Mouse (Mus musculus) neural tube, embryonic 15.5 days (tissue): ENCODE data around the gene Trim29. TPM values are rescaled to one million over a fixed set of nuclear protein-coding genes. Genes with fewer than 3 reads are reported as not detected.

Experiments used
- ATAC-seq: fragments of 200-750 bp; cut with Nextera tagmentation; 2 replicates; pipeline ENCODE4 v1.8.0; 2017; ENCODE audit warnings: mild to moderate bottlenecking, moderate TSS enrichment, moderate library complexity; ENCODE audit not compliant: low FRiP score
- H3K27ac ChIP-seq: fragments of 300-500 bp; sonication (generic); replicated peaks from 2 replicates; pipeline ENCODE4 v1.5.1; 2015; ENCODE audit warnings: mild to moderate bottlenecking, inconsistent platforms
- H3K27me3 ChIP-seq: fragments of 300-500 bp; sonication (generic); replicated peaks from 2 replicates; pipeline ENCODE4 v1.6.1; 2015; ENCODE audit warnings: inconsistent platforms
- H3K36me3 ChIP-seq: fragments of 300-500 bp; sonication (generic); 2 replicates; pipeline ENCODE4 v1.6.1; 2015; ENCODE audit warnings: inconsistent platforms
- H3K4me1 ChIP-seq: fragments of 300-500 bp; sonication (generic); 2 replicates; pipeline ENCODE4 v1.6.1; 2015; ENCODE audit warnings: inconsistent platforms
- H3K4me2 ChIP-seq: fragments of 300-500 bp; sonication (generic); 2 replicates; pipeline ENCODE4 v1.6.1; 2015; ENCODE audit warnings: inconsistent platforms, mild to moderate bottlenecking, moderate library complexity
- H3K4me3 ChIP-seq: fragments of 300-500 bp; sonication (generic); replicated peaks from 2 replicates; pipeline ENCODE4 v1.5.1; 2015; ENCODE audit warnings: mild to moderate bottlenecking, inconsistent platforms
- H3K9ac ChIP-seq: fragments of 300-500 bp; sonication (generic); replicated peaks from 2 replicates; pipeline ENCODE4 v1.6.1; 2015; ENCODE audit warnings: mild to moderate bottlenecking, inconsistent platforms
- H3K9me3 ChIP-seq: fragments of 300-500 bp; sonication (generic); replicated peaks from 2 replicates; pipeline ENCODE4 v1.6.1; 2016; ENCODE audit warnings: inconsistent platforms
- WGBS: fragments of 180-500 bp; shearing (Covaris S2); methylation state at CpG from one replicate; pipeline ENCODE4 v1.1.7; 2015; ENCODE audit warnings: mixed read lengths; 5-methylcytosine and 5-hydroxymethylcytosine counted together
- polyA plus RNA-seq: library from polyadenylated mRNA; unstranded; fragments of >200 nt; fragmentation: Nextera tagmentation; extraction: Ambion mirVana; gene quantifications from 2 replicates; pipeline ENCODE4 v1.2.1, GENCODE M21; 2015

Trim29 gene
- polyA plus RNA-seq: 0.18 and 14.8 TPM in 2 replicates

DNA sequence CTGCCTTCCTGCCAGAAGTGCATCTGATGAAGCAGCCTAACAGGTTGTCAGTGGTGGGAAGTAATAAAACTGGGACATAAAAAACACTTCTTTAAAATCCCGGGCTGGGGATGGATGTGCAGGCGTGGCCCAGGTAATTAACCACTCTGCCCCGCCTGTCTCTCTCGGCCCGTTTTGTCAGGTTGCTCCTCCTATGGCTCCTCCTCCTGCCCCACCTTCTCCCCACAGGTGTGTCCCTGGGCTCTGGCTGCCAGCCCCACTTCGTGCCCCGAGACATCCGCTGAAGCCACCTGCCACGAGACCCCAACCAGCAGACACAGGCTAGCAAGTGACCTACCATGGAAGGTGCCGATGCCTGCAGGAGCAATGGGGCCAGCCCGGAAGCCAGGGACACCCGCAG, at the start of gene Trim29:
Trim29 (plus strand) TSS at position 311 of the 400 bp plus-strand sequence.
- Histone ChIP-seq H3K9ac (no peak within 1 kb of the TSS), H3K4me1 (no peaks in the 10 kb centered on the region), H3K36me3 (no peaks in the 10 kb centered on the region), H3K4me3 (no peak within 1 kb of the TSS), H3K27me3 (no peaks in the 10 kb centered on the region), H3K4me2 (no peak within 1 kb of the TSS), H3K27ac (no peak within 1 kb of the TSS), H3K9me3 (no peaks in the 10 kb centered on the region)
- no peak for ATAC-seq
- WGBS: 58% methylated on average over 12 of the region's 12 CpGs

DNA sequence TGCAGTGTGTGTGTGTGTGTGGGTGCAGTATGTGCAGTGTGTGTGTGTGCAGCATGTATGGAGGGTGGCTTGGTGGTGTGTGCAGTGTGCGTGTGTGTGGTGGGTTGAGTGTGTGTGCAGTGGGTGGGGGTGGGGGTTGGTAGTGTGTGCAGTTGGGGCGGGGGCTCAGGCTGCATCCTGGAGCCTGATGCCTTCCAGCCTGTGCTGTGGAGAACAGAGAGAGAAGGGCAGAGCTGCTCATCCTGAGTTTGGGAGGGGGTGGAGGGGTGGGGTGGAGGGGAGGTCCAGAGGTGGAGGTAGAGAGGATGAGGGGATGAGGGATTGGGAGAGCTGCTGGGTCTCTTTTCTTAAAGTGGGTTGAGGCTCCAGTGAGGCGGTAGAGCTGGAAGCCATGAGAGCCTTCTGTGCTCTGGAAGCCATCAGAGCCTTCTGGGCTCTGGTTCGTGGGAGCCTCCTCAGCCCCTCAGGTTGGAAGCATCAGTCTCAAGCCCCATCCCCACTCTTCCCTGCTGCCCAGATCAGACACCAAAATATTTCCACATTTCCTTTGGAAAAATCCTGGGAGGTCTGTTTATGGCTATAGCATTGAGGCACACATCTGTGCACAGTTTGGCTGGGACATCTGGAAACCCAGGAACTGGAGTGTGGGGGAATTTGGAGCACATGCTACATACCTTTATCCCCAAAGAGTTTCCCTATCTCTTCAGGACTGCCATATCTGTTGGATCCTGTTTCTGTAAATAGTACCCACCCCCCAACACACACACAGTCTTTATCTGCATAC, 49.3 kb upstream of the Trim29 start:
- H3K27me3 ChIP-seq: peaks cover 1% of the 10 kb centered on the region; the same call in 1 of the 2 replicates
- 40% methylated on average over 4 of the region's 4 CpGs for WGBS
- ATAC-seq: 0 out of 2 replicates have a peak, but pooled peaks have one; percentile 55
- no peak overlapping the region for H3K4me3 ChIP-seq
- peaks cover 10% of the 10 kb centered on the region for H3K4me1 ChIP-seq
- no peaks in the 10 kb centered on the region for H3K36me3 ChIP-seq
- H3K4me2 ChIP-seq: no peak overlapping the region
- H3K27ac ChIP-seq: peak overlapping the region; percentile 20; the same call in 1 of the 2 replicates
- no peak overlapping the region for H3K9ac ChIP-seq
- no peaks in the 10 kb centered on the region for H3K9me3 ChIP-seq

DNA sequence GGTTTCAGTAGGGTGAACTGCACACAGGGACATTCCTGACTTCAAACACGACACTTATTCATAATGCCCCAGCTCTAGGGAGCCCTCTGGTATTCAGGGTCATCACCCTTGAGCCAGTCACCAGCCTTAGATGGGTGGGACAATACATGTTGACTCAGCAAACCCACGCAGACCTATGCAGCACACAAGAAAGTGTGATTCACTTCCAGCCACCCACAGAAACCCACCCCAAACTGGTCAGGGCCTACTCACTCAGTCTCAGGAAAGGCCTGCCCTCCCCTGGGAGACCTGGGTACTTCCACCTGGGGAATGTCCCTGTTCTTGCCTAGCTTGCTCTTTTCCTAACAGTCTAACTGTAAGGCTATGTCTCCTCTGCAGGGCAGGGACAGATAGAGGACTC, 48.7 kb upstream of the Trim29 start:
- H3K36me3 ChIP-seq: no peaks in the 10 kb centered on the region
- no peak for ATAC-seq
- H3K9ac ChIP-seq: no peak overlapping the region
- H3K4me3 ChIP-seq: no peak overlapping the region
- peaks cover 8% of the 10 kb centered on the region; the same call in 1 of the 2 replicates for H3K27me3 ChIP-seq
- no peak overlapping the region for H3K4me2 ChIP-seq
- H3K9me3 ChIP-seq: no peaks in the 10 kb centered on the region
- whole genome bisulfite sequencing: 53% methylated on average over 2 of the region's 2 CpGs
- peaks cover 10% of the 10 kb centered on the region for H3K4me1 ChIP-seq
- 0 out of 2 replicates have a peak overlapping the region, but pooled peaks have one; percentile 23 for H3K27ac ChIP-seq

DNA sequence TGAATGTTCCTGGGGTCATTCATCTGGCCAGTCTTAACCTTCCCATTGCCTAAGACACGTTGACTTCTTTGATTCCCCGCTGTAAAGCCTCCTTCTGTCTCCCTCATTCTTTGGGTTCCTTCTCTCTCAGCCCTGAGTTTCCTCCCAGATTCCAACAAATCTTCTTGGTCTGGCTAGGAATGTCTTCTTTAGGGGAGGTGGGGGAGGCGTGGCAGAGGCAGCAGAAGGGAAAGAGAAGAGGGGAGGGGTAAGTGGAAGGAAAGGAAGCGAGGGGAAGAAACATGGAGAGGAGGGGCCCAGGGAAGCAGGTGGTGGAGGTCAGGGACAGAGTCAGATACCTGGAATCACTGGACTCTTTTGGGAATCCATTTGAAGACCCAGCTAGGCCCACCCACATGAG, 48.3 kb upstream of the Trim29 start:
- WGBS: 60% methylated on average over 4 of the region's 4 CpGs
- H3K27ac ChIP-seq: peak overlapping the region; percentile 51; the same call in 1 of the 2 replicates
- ATAC-seq: no peak

DNA sequence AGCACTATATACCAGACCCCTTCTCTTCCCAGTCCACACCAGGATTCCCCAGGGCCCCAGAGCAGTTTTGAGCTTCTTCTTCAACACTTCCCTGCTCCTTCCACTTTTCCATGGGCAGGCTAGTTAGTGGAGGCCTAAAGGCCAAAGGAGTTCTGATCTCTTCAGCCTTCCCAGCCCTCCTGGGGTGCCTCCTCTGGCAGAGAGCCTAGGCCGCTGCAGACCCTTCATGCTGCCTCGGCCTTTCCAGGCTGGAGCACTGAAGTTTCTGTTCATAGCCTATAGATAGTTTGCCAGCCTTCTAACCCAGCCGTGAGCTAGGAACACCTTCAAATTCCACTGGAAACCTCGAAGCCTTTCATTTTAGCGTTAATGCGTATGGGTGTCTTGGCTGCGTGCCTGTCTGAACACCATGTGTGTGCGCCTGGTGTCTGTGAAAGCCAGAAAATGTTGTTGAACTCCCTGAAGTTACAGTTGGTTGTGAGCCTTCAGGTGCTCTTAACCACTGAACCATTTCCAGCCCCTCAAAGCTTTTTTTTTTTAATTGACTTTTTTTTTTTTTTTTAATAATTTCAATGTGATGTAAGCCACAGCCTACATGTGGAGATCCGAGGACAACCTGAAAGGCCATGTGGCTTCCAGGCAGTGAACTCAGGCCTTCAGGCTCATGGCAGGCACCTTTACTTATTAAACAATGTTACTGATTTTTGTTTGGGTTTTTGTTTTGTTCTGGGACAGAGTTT, 47.7 kb upstream of the Trim29 start:
- Histone ChIP-seq H3K9ac (no peak overlapping the region), H3K9me3 (no peaks in the 10 kb centered on the region), H3K4me3 (no peak overlapping the region), H3K4me2 (no peak overlapping the region), H3K36me3 (no peaks in the 10 kb centered on the region), H3K27me3 (peaks cover 8% of the 10 kb centered on the region; the same call in 1 of the 2 replicates), H3K4me1 (peaks cover 10% of the 10 kb centered on the region), H3K27ac (peak overlapping the region; percentile 51; the same call in 1 of the 2 replicates)
- 65% methylated on average over 9 of the region's 9 CpGs for WGBS
- no peak for ATAC-seq

More for the DNA sequence above, 48.3 kb upstream of the Trim29 start:
- H3K27me3 ChIP-seq: peaks cover 8% of the 10 kb centered on the region; the same call in 1 of the 2 replicates
- no peaks in the 10 kb centered on the region for H3K36me3 ChIP-seq
- no peaks in the 10 kb centered on the region for H3K9me3 ChIP-seq
- H3K4me1 ChIP-seq: peaks cover 10% of the 10 kb centered on the region
- H3K4me3 ChIP-seq: no peak overlapping the region
- H3K9ac ChIP-seq: no peak overlapping the region
- H3K4me2 ChIP-seq: no peak overlapping the region

DNA sequence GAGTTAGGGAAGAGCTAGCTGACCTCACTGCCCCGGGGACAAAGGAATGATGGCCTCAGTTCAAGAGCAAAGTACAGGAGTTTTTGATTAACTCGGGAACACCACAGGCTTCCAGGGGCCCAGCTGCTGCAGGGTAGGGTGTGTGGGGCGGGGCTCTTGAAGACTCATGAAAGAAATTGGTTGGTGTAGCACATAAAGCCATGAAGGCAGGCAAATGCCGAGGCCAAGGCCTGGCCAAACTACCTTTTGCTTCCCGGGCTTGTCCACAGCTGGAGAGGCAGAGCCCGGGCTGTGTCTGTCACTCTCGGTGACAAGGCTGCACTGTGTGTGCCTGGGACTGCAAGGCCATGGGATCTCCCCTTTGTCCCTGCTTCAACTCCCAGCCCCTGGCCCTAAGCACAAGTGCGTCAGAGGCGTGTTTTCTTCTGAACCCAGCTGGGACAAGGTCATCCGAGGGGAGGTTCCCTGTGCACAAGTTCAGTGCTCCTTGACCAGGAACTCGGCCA, 46.6 kb upstream of the Trim29 start:
- no peak overlapping the region for H3K4me2 ChIP-seq
- H3K27ac ChIP-seq: no peak overlapping the region
- ATAC-seq: no peak
- H3K9me3 ChIP-seq: no peaks in the 10 kb centered on the region
- peaks cover 8% of the 10 kb centered on the region; the same call in 1 of the 2 replicates for H3K27me3 ChIP-seq
- no peaks in the 10 kb centered on the region for H3K36me3 ChIP-seq
- no peak overlapping the region for H3K4me3 ChIP-seq
- no peak overlapping the region for H3K9ac ChIP-seq
- 13% methylated on average over 11 of the region's 11 CpGs for WGBS
- peaks cover 10% of the 10 kb centered on the region for H3K4me1 ChIP-seq

DNA sequence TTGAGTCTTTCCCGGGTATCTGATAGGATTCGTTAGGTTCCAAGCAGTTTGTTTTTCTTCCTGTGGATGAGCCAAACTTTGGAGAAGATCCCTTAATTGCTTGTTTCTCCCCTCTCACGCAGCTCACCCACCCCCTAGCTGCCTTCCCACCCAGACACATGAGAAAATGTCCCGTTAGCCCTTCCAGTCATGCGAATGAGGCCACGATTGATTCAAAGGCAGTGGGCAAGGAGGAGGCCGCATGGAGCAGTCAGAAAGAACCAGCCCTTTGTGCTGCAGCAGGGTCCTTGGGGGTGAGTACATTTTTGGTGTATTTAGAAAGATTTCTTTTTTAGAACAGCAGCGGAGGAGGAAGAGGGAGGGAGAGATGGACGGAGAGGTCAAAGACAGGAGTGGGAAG, 45.5 kb upstream of the Trim29 start:
- no peaks in the 10 kb centered on the region for H3K9me3 ChIP-seq
- H3K4me2 ChIP-seq: no peak overlapping the region
- WGBS: 52% methylated on average over 9 of the region's 9 CpGs
- no peak overlapping the region for H3K9ac ChIP-seq
- H3K36me3 ChIP-seq: no peaks in the 10 kb centered on the region
- no peak for ATAC-seq
- peaks cover 19% of the 10 kb centered on the region for H3K27me3 ChIP-seq
- no peak overlapping the region for H3K4me3 ChIP-seq
- no peak overlapping the region for H3K27ac ChIP-seq
- H3K4me1 ChIP-seq: peaks cover 15% of the 10 kb centered on the region

DNA sequence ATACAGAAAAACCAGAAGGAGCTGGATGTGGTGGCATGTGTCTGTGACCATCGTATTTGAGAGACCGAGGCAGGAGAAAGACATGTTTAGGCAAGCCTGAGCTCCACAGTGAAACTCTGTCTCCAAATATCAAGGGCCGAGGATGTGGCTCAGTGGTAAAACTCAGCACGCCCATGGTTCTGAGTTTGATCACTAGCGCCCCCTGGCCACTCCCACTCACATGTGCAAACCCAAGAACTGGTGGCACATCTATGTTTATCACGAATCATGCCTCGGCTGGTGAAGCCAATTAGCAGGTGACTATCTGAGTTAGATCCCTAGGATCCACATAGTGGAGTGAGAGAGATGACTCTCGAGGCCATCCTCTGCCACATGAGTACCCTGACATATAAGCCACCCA, 43.3 kb upstream of the Trim29 start:
- Histone ChIP-seq H3K9ac (no peak overlapping the region), H3K36me3 (no peaks in the 10 kb centered on the region), H3K4me2 (no peak overlapping the region), H3K9me3 (no peaks in the 10 kb centered on the region), H3K27me3 (peaks cover 40% of the 10 kb centered on the region), H3K4me3 (no peak overlapping the region), H3K27ac (no peak overlapping the region), H3K4me1 (peaks cover 25% of the 10 kb centered on the region)
- ATAC-seq: no peak
- WGBS: 86% methylated on average over 8 of the region's 8 CpGs

DNA sequence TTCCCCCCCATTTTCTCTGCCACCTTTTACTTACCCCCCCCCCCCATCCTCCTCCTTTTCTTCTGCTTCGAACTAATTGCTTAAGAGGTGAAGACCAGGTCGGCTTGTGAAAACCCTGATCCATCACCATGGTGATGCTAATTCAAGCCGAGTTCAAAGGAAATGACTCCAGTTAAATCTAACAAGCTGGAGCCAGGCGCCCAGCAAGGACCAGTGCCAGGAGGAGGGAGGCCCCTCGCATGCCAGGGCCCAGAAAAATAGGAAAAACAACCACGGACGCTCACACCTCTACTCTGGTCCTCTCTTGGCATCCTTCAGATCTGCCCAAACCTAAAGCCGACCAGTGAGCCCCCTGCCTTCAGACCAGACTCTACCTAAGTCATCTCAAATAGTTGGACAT, 41.5 kb upstream of the Trim29 start:
- Histone ChIP-seq H3K4me2 (no peak overlapping the region), H3K4me3 (no peak overlapping the region), H3K27me3 (peaks cover 55% of the 10 kb centered on the region), H3K4me1 (peaks cover 20% of the 10 kb centered on the region), H3K9me3 (no peaks in the 10 kb centered on the region), H3K36me3 (no peaks in the 10 kb centered on the region), H3K27ac (no peak overlapping the region), H3K9ac (no peak overlapping the region)
- ATAC-seq: no peak
- 10% methylated on average over 8 of the region's 8 CpGs for WGBS

DNA sequence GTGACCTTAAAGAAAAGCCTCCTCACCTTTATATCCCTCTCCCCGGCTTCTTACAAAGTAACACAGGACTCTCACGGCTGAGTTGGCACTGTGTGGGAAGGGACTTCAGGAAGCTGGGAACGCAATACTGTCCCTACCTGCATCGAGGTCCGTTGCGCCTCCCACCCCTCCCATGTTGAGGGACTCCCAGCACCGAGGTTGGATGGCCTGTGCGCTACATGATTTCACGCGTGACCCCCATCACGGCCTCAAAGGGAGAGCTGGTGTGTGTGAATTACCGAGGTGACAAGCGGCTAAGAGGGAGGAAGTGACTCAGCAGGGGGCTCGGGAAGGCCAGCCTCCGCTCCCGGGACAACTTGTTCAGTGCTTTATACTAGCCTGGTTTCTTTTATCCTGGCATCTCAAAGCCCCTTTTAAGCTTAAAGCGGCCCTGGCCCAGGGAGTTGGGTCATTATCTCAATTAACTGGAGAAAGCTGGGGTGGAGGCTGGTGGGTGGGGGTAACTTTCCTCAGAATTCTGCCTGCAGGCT, 39.9 kb upstream of the Trim29 start:
- Histone ChIP-seq H3K4me1 (peaks cover 20% of the 10 kb centered on the region), H3K4me2 (peak overlapping the region; percentile 43), H3K4me3 (peak overlapping the region; percentile 15), H3K9me3 (no peaks in the 10 kb centered on the region), H3K36me3 (no peaks in the 10 kb centered on the region), H3K27ac (no peak overlapping the region), H3K27me3 (peaks cover 59% of the 10 kb centered on the region), H3K9ac (no peak overlapping the region)
- whole genome bisulfite sequencing: 3% methylated on average over 17 of the region's 17 CpGs
- ATAC-seq: no peak

DNA sequence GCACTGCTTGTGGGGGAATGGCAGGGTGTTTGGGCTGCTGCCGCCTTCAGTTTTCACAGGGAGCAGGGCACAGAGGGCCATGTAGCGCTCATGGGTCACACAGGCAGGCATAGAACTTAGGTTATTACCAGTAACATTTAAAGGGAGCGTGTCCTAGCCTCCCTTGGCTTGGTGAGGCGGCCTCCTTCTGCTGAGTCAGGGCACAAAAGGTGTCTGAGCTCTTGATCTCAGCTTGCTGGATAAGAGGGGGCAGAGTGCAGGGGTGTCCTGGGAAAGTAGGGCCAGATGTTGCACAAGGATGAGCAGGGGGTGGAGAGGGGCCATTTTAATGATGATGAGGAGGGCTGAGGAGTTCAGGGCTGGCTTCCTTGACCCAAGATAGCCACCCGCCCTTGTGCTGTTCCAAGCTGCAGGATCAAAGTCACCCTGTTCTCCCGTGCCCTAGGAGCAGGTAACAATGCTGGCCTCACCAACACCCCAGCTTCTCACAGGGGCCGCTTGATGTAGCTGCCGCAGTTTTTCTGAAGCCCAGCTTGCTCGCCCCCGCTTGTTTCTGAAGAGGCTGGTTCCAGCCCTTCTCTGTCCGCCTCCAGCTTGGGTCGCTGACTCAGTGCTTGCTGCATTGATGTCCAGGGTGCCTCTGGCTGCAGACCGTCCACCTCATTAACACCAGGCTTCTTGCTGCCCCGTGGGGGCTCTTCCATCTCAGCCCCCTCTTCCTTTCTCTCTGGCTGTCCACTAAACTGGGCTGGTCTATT, 38.7 kb upstream of the Trim29 start:
- Histone ChIP-seq H3K9me3 (no peaks in the 10 kb centered on the region), H3K36me3 (no peaks in the 10 kb centered on the region), H3K27ac (no peak overlapping the region), H3K9ac (no peak overlapping the region), H3K4me1 (peaks cover 20% of the 10 kb centered on the region), H3K4me2 (no peak overlapping the region), H3K27me3 (peaks cover 51% of the 10 kb centered on the region), H3K4me3 (no peak overlapping the region)
- no peak for ATAC-seq
- WGBS: 45% methylated on average over 14 of the region's 14 CpGs
